In the genomic region with DNA sequence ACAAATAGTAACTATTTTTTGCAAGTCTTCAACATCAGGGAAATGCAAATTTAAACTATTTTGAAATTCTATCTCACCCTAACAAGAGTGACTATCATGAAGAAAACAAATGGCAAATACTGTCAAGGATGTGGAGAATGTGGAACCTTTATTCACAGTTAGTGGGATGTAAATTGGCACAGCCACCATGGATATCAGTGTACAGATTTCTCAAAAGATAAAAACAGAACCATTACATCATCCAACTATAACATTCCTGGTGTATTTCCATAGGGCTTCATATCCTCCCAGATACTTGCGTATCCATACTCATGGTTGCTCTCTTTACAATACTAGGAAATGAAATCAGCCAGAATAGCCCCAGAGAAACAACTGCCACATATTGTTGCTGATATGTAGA, we compare ENCODE assay signal across 20 mouse cellular contexts.
DNase-seq lines count a peak whose midpoint lies in the region; ATAC-seq lines count a peak whose summit lies in the region.
"Had no signal": no experiment of that assay in that cellular context is flagged by ENCODE, and none has a peak within 500 bp of the region (broad histone marks: within the 10 kb centered on the region; RNA-seq: fewer than 3 reads in every experiment).

No protein-coding gene starts in this region.

- no peaks in the 10 kb centered on the region for H3K4me1 ChIP-seq in limb, embryonic 13.5 days
- no peaks in the 10 kb centered on the region for H3K4me1 ChIP-seq in limb, embryonic 10.5 days
- H3K4me1 ChIP-seq: embryonic facial prominence, embryonic 10.5 days; embryonic facial prominence, embryonic 12.5 days; forebrain, embryonic 13.5 days; forebrain, embryonic 15.5 days had no signal

- 74% methylated on average over 1 of the region's 1 CpGs for WGBS in limb, embryonic 13.5 days
- WGBS in limb, embryonic 10.5 days: 91% methylated on average over 1 of the region's 1 CpGs

- H3K36me3 ChIP-seq in limb, embryonic 13.5 days: no peaks in the 10 kb centered on the region
- no peaks in the 10 kb centered on the region for H3K36me3 ChIP-seq in limb, embryonic 10.5 days
- H3K36me3 ChIP-seq: embryonic facial prominence, embryonic 10.5 days; embryonic facial prominence, embryonic 12.5 days; forebrain, embryonic 15.5 days had no signal

- no peaks in the 10 kb centered on the region for H3K9me3 ChIP-seq in limb, embryonic 13.5 days
- no peaks in the 10 kb centered on the region for H3K9me3 ChIP-seq in limb, embryonic 10.5 days (replicated peaks)
- H3K9me3 ChIP-seq: embryonic facial prominence, embryonic 10.5 days; embryonic facial prominence, embryonic 12.5 days; forebrain, embryonic 13.5 days; forebrain, embryonic 15.5 days had no signal

- DNase-seq in frontal cortex, postnatal 10 days (ENCODE audit: low spot score in 2 of 2): no peak
- no peak for DNase-seq in limb, embryonic 10.5 days (ENCODE audit: low spot score)
- peak; percentile 27 for DNase-seq in telencephalon, adult 2 months (ENCODE audit: low read depth, low spot score)
- DNase-seq in right cerebral cortex, postnatal 4 days: no peak
- DNase-seq: adrenal gland, adult 2 months; adrenal gland, postnatal 10 days; adrenal gland, postnatal 25 days; B cell, adult 2 months; cerebellum, adult 11-12 months; cerebellum, adult 2 months; cerebellum, adult 9-10 months; cerebellum, postnatal 10 days; cerebellum, postnatal 25 days; forebrain, postnatal 0 days had no signal

- no peak overlapping the region for H3K9ac ChIP-seq in limb, embryonic 13.5 days
- H3K9ac ChIP-seq: embryonic facial prominence, embryonic 12.5 days; forebrain, embryonic 13.5 days; forebrain, embryonic 15.5 days; forebrain, postnatal 0 days had no signal

- no peak overlapping the region for H3K4me2 ChIP-seq in limb, embryonic 13.5 days (replicated peaks)
- H3K4me2 ChIP-seq: embryonic facial prominence, embryonic 12.5 days; forebrain, embryonic 13.5 days; forebrain, embryonic 15.5 days had no signal

- no peak overlapping the region for H3K4me3 ChIP-seq in limb, embryonic 13.5 days
- H3K4me3 ChIP-seq in limb, embryonic 10.5 days: no peak overlapping the region
- H3K4me3 ChIP-seq: embryonic facial prominence, embryonic 10.5 days; embryonic facial prominence, embryonic 12.5 days; forebrain, embryonic 13.5 days; forebrain, embryonic 15.5 days had no signal

- no peaks in the 10 kb centered on the region for H3K27me3 ChIP-seq in limb, embryonic 13.5 days
- no peaks in the 10 kb centered on the region for H3K27me3 ChIP-seq in limb, embryonic 10.5 days (ENCODE audit: low read depth, poor library complexity, severe bottlenecking)
- H3K27me3 ChIP-seq: embryonic facial prominence, embryonic 12.5 days; forebrain, embryonic 13.5 days; forebrain, embryonic 15.5 days had no signal

- no peak overlapping the region for H3K27ac ChIP-seq in limb, embryonic 13.5 days
- no peak overlapping the region for H3K27ac ChIP-seq in limb, embryonic 10.5 days
- H3K27ac ChIP-seq: embryonic facial prominence, embryonic 10.5 days; embryonic facial prominence, embryonic 12.5 days; forebrain, embryonic 13.5 days; forebrain, embryonic 15.5 days had no signal

- peak; percentile 66 for ATAC-seq in frontal cortex, adult (ENCODE audit: low TSS enrichment)
- ATAC-seq in limb, embryonic 13.5 days (ENCODE audit: low FRiP score, low read depth): peak; percentile 44; the same call in 1 of the 2 replicates
- ATAC-seq: forebrain, embryonic 13.5 days; forebrain, embryonic 15.5 days; forebrain, postnatal 0 days had no signal
